Mouse (Mus musculus): ENCODE measurements at regions not wholly inside any gene's neighbourhood (a gene's known extent, or its start where the extent isn't known, plus 50 kb on each side); places are given as distances from the start of the nearest gene placed in this dataset.

- TF ChIP-seq CTCF (IDR thresholded peaks at IDR 0.05; ENCODE audit: low read depth) (peak; percentile 59), EP300 (IDR thresholded peaks at IDR 0.05; ENCODE audit: low read depth) (no peak)
Observed at GRCm38 (mm10) chr9:62622106-62622505, 55.5 kb upstream of the Itga11 start.

Measured in liver, postnatal 0 days (tissue).